Mouse (Mus musculus) ES-Bruce4 (cell line): ENCODE results near the gene Eef1akmt3. TPM values are rescaled to one million over a fixed set of nuclear protein-coding genes. Genes with fewer than 3 reads are reported as not detected.

Source experiments
- H3K27ac ChIP-seq: 2 replicates; pipeline ENCODE4 v1.5.1; 2012; ENCODE audit warnings: low read length, inconsistent platforms; ENCODE audit not compliant: insufficient read depth
- H3K27me3 ChIP-seq: 2 replicates; pipeline ENCODE4 v1.6.1; 2012; ENCODE audit warnings: mild to moderate bottlenecking, low read length, inconsistent platforms; ENCODE audit not compliant: control insufficient read depth, poor library complexity, insufficient read depth, severe bottlenecking
- H3K36me3 ChIP-seq: 2 replicates; pipeline ENCODE4 v1.6.1; 2012; ENCODE audit warnings: inconsistent platforms, mild to moderate bottlenecking, low read length, moderate library complexity; ENCODE audit not compliant: control insufficient read depth, poor library complexity, insufficient read depth, severe bottlenecking
- H3K4me1 ChIP-seq: one replicate; pipeline ENCODE4 v1.8.1; 2011; ENCODE audit warnings: low read length; ENCODE audit not compliant: control insufficient read depth, insufficient read depth
- H3K4me3 ChIP-seq: 2 replicates; pipeline ENCODE4 v1.5.1; 2011; ENCODE audit warnings: low read depth, mild to moderate bottlenecking, low read length
- H3K9ac ChIP-seq: 2 replicates; pipeline ENCODE4 v1.6.1; 2012; ENCODE audit warnings: low read depth, mild to moderate bottlenecking, inconsistent platforms; ENCODE audit not compliant: poor library complexity, severe bottlenecking
- H3K9me3 ChIP-seq: replicated peaks from 2 replicates; pipeline ENCODE4 v1.6.1; 2012; ENCODE audit warnings: mild to moderate bottlenecking, low read length, inconsistent platforms; ENCODE audit not compliant: control insufficient read depth, poor library complexity, insufficient read depth, severe bottlenecking
- CTCF ChIP-seq: IDR thresholded peaks from one replicate; pipeline ENCODE4 v1.8.1; 2011; ENCODE audit warnings: low read depth, low read length
- EP300 ChIP-seq: IDR thresholded peaks from 2 replicates; pipeline ENCODE4 v1.6.1; 2011; ENCODE audit warnings: low read depth, low read length; ENCODE audit not compliant: insufficient read depth
- POLR2A ChIP-seq: IDR thresholded peaks from one replicate; pipeline ENCODE4 v1.8.1; 2011; ENCODE audit warnings: low read length; ENCODE audit not compliant: insufficient read depth
- polyA plus RNA-seq: library from polyadenylated mRNA; stranded (reverse); fragments of >200 nt; gene quantifications from 2 replicates; pipeline ENCODE4 v1.2.4, GENCODE M21; 2011; ENCODE audit warnings: low read depth; ENCODE audit not compliant: missing spikeins, insufficient read depth, insufficient read length

Eef1akmt3 gene
- polyA plus RNA-seq, 1 experiment, result 0.51 TPM

- H3K4me3 ChIP-seq, result no peak overlapping the region
- peak; percentile 73 for TF ChIP-seq EP300
- no peak for TF ChIP-seq CTCF
- peaks cover 27% of the 10 kb centered on the region for H3K4me1 ChIP-seq
- H3K27ac ChIP-seq, result peak overlapping the region; percentile 1
- H3K9ac ChIP-seq, result no peak overlapping the region
- H3K36me3 ChIP-seq, result peaks cover 3% of the 10 kb centered on the region; the same call in 1 of the 2 replicates
- H3K27me3 ChIP-seq, result no peaks in the 10 kb centered on the region
- no peaks in the 10 kb centered on the region for H3K9me3 ChIP-seq
These were observed 53.9 kb downstream of the Eef1akmt3 start for GRCm38 (mm10) chr10:126987183-126988118.

- Histone ChIP-seq H3K27me3 (no peaks in the 10 kb centered on the region), H3K9ac (no peak overlapping the region), H3K9me3 (no peaks in the 10 kb centered on the region), H3K4me1 (peaks cover 30% of the 10 kb centered on the region), H3K4me3 (no peak overlapping the region), H3K27ac (0 out of 2 replicates have a peak overlapping the region, but pooled peaks have one; percentile 0), H3K36me3 (no peaks in the 10 kb centered on the region)
- TF ChIP-seq EP300 (no peak), CTCF (no peak), POLR2A (no peak)
These were observed 54.8 kb downstream of the Eef1akmt3 start for GRCm38 (mm10) chr10:126986541-126986961.

- TF ChIP-seq POLR2A (no peak), CTCF (no peak), EP300 (no peak)
- no peak overlapping the region for H3K27ac ChIP-seq
- no peaks in the 10 kb centered on the region for H3K9me3 ChIP-seq
- H3K27me3 ChIP-seq, result no peaks in the 10 kb centered on the region
- H3K36me3 ChIP-seq, result no peaks in the 10 kb centered on the region
- peaks cover 30% of the 10 kb centered on the region for H3K4me1 ChIP-seq
- H3K9ac ChIP-seq, result no peak overlapping the region
- H3K4me3 ChIP-seq, result no peak overlapping the region
These were observed 55.7 kb downstream of the Eef1akmt3 start for GRCm38 (mm10) chr10:126985579-126985978.

GRCm38 (mm10) chr10:126985127-126985526 is 56.2 kb downstream of the Eef1akmt3 start:
- H3K4me1 ChIP-seq, result peaks cover 29% of the 10 kb centered on the region

GRCm38 (mm10) chr10:126984189-126985004 is 56.9 kb downstream of the Eef1akmt3 start:
- H3K9ac ChIP-seq, result no peak overlapping the region
- no peaks in the 10 kb centered on the region for H3K27me3 ChIP-seq
- no peak overlapping the region for H3K4me3 ChIP-seq
- H3K4me1 ChIP-seq, result peaks cover 27% of the 10 kb centered on the region
- no peaks in the 10 kb centered on the region for H3K36me3 ChIP-seq
- TF ChIP-seq POLR2A (no peak), CTCF (no peak), EP300 (no peak)
- H3K9me3 ChIP-seq, result no peaks in the 10 kb centered on the region
- H3K27ac ChIP-seq, result no peak overlapping the region

More at GRCm38 (mm10) chr10:126985127-126985526, 56.2 kb downstream of the Eef1akmt3 start:
- no peaks in the 10 kb centered on the region for H3K27me3 ChIP-seq
- H3K9me3 ChIP-seq, result no peaks in the 10 kb centered on the region
- no peak overlapping the region for H3K9ac ChIP-seq
- H3K36me3 ChIP-seq, result no peaks in the 10 kb centered on the region
- H3K4me3 ChIP-seq, result no peak overlapping the region
- no peak for TF ChIP-seq EP300
- no peak for TF ChIP-seq CTCF
- TF ChIP-seq POLR2A, result no peak
- no peak overlapping the region for H3K27ac ChIP-seq
